Mouse (Mus musculus) c-Kit-positive CD71-negative TER-119-negative erythroid progenitor cells, embryonic 14.5 days (primary cell): ENCODE measurements at regions not wholly inside any gene's neighbourhood (a gene's known extent, or its start where the extent isn't known, plus 50 kb on each side); places are given as distances from the start of the nearest gene placed in this dataset.
"Not testable (repeated sequence)": the region's sequence is repeated elsewhere in the genome, so short reads cannot be mapped to it uniquely, and the experiment has no call there.

Experiments used
- DNase-seq: peaks from one replicate; pipeline ENCODE4 v3.0.0-alpha.2; 2013; ENCODE audit warnings: low read depth

GRCm38 (mm10) chr1:16904690-16905089 lies 811.6 kb upstream of the 4930444P10Rik start:
- no peak for DNase-seq

GRCm38 (mm10) chr1:16868383-16868782 lies 775.3 kb upstream of the 4930444P10Rik start:
- DNase-seq: not testable (repeated sequence)

- not testable (repeated sequence) for DNase-seq
Measured at GRCm38 (mm10) chr1:16867086-16867835, 774.1 kb upstream of the 4930444P10Rik start.

- no peak for DNase-seq
Measured at GRCm38 (mm10) chr1:16837111-16837510, 744.0 kb upstream of the 4930444P10Rik start.

DNA sequence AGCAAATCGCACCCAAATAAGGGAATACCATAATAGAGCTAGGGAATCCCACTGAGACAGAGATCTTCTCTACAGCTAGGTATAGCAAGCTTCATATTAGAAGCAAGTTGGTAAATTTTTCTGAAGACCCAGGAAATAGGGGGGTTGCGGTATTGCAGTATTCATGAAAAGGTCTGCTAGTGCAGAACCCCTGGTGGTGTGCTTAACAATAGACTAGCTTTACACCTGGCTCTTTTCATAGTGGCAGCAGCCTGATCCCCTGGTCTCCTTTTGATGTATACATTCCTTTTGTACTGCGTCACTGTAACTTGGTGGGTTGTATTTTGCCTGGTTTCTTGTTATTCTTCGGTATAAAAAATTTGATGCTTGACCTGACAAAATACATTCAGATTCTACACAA lies 731.6 kb upstream of the 4930444P10Rik start:
- not testable (repeated sequence) for DNase-seq

DNA sequence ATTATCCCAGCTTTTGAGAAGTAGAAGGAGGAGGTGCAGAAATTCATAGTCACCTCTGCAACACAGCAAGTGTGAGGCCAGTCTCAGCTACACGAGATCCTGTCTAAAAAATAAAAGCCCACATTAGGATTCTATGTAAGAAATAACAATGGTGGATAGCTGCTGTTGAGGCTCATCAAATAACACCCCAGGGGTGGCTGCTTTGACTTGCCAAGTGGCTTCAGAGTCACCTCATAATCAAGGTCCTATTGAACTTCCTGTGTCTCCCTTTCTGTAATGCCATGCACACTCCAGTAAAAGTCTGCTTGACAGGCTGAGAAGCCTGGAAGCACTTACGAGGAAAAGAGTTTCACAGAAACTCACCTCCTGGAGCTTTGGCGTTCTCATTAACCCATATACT lies 730.9 kb upstream of the 4930444P10Rik start:
- DNase-seq: no peak

- DNase-seq: no peak
Measured at GRCm38 (mm10) chr1:16821186-16821585, 728.1 kb upstream of the 4930444P10Rik start.

DNA sequence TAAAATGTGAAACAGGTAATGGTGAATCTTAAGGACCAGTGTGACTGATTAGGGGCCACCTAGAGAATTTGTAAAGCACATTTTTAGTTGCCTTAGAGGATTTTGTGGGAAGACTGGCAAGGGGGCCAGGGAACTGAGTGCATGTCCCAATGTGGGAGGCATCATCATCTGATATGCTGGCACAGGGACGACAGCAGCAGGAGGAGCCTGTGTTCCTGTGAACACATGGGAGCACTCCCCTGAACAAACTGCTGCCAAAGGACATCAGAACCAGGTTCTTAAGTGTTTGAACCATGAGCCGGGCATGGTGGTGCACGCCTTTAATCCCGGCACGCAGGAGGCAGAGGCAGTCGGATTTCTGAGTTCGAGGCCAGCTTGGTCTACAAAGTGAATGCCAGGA lies 723.4 kb upstream of the 4930444P10Rik start:
- DNase-seq: no peak

DNA sequence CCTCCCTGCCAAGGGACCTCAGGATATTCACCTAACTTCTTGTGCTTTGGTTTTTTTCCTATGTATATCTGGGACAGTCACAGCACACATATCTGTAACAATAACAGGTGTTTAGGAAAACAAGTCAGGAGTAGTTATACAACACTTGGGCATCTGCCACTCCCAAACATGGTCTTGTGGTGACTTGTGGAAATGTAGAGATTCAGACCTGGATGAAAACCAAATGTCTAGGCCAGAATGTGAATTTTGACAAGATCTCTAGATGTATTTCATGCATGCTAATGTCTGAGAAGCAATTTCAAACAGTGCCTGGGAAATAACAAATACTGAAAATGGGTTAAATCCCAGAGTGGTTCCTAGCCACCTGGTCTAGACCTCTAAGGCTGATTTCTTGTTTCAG lies 722.6 kb upstream of the 4930444P10Rik start:
- no peak for DNase-seq

DNA sequence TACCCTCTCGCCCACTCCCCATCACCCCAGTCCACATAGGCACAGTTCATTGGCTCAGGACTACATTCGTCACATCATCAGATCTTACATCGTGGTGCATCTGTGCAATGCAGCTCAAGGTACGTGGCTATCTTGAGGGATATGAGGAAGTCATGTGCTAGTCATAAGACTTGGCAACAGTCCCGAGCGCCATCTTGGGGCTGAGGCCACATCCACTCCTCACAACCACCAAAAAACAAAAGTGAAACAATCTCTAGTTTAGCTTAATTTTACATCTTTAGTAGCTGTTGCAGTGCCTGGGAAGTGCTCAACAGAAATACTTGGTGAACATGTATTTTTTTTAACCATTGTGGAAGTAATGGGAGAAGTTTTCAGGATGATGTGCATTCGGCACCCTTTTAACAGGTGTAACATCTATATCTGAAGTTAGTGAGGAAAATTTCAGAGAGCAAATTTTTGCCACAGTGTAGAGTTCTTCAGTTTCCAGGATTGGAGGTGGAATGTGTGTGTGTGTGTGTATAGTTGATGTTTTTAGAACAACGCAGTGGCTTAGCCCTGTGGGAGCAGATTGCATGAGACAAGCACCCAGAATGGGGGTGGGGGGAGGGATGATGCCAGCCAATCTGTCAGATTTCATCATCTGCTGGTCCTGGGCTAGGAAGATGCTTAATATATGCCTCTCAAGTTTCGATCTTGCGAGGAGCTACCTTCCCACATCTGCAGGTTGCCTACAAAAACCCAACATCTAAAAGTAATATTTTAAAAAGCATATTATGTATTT lies 716.4 kb upstream of the 4930444P10Rik start:
- no peak for DNase-seq

DNA sequence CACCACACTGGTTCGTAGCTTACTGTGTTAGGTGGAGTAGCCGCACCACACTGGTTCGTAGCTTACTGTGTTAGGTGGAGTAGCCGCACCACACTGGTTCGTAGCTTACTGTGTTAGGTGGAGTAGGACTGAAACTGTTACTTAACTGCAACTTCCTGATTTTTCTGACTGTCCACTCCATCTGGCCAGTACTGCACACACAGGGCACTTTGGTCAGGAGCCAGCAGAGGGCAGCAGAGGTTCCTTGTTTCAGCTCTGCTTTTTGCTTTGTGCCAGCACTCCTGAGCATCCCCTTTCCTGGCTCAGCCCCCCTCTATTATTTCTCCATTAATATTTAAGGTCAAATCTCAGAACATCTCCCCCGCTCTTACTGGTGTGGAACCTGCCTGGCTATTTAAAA lies 705.2 kb upstream of the 4930444P10Rik start:
- DNase-seq: peak; percentile 42

GRCm38 (mm10) chr1:16796449-16796848 lies 703.3 kb upstream of the 4930444P10Rik start:
- no peak for DNase-seq

DNA sequence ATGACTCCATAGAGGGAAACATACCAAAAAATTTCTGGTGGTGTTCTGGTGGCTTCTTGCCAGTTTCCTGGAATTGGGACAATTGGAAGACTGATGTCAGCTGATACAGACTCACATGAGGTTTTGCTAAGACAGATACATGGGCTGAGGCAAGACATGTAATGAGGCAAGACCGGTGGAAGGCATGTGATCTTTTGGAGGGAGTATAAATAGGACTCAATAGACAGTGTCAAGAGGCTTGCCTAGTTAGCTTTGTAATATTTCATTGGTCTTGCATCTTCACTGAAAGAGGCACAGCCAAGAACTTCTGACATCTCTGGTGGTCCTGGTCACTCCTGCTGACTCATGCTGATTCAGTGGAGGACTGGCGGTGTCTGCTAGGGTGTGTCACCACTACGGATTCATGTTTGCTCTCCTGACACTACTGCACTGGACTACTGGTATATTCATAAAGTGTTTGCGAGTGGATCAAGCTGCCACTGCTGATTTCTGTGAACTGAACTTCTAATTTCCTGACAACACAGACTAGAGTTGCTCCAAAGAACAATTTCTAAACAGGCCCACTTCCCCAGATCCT lies 697.7 kb upstream of the 4930444P10Rik start:
- no peak for DNase-seq

- DNase-seq: no peak
Measured at GRCm38 (mm10) chr1:16779791-16780190, 686.7 kb upstream of the 4930444P10Rik start.

DNA sequence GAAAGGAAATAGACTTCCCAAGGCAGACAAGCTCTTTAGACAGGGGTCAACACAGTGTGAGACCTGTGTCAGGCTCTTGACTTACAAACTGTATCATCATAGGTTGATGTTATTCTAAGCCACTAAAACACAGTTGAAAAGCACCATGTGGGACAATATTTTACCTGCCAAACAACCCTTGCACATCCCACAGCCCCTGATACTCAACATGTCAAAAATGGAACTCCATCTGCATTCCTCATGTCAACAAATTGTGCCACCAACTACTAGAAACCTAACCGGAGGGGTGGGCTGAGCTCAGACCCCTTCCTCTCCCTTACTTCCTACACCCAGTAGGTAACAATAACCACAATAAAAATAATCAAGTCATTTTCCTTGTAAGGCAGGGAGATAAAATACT lies 667.8 kb upstream of the 4930444P10Rik start:
- DNase-seq: no peak
